Mouse (Mus musculus): ENCODE measurements around the gene Uba52. TPM values are rescaled to one million over a fixed set of nuclear protein-coding genes. Genes with fewer than 3 reads are reported as not detected.

Uba52 gene
- polyA plus RNA-seq, 1 experiment from 2014 or later = 930 TPM

- Histone ChIP-seq H3K4me3 (replicated peaks; ENCODE audit: low read length) (no peak overlapping the region), H3K4me2 (ENCODE audit: low read depth, low read length) (no peak overlapping the region), H3K36me3 (ENCODE audit: control insufficient read depth, insufficient read depth, low read length) (no peaks in the 10 kb centered on the region), H3K9me3 (replicated peaks; ENCODE audit: control insufficient read depth, low read length) (no peaks in the 10 kb centered on the region), H3K9ac (ENCODE audit: low read length) (no peak overlapping the region), H3K4me1 (ENCODE audit: control insufficient read depth, insufficient read depth, low read length) (peaks cover 13% of the 10 kb centered on the region), H3K27me3 (ENCODE audit: control insufficient read depth, insufficient read depth, low read length) (no peaks in the 10 kb centered on the region), H3K27ac (ENCODE audit: low read length) (no peak overlapping the region)
- no peak for ATAC-seq (ENCODE audit: insufficient read depth, low FRiP score)
- WGBS = 87% methylated on average over 4 of the region's 4 CpGs
Observed at GRCm38 (mm10) chr8:70468733-70469132, 41.9 kb downstream of the Uba52 start.

GRCm38 (mm10) chr8:70467907-70468306 is 42.7 kb downstream of the Uba52 start:
- Histone ChIP-seq H3K9me3 (replicated peaks; ENCODE audit: control insufficient read depth, low read length) (no peaks in the 10 kb centered on the region), H3K4me2 (ENCODE audit: low read depth, low read length) (no peak overlapping the region), H3K4me3 (replicated peaks; ENCODE audit: low read length) (no peak overlapping the region), H3K27me3 (ENCODE audit: control insufficient read depth, insufficient read depth, low read length) (no peaks in the 10 kb centered on the region), H3K27ac (ENCODE audit: low read length) (no peak overlapping the region), H3K9ac (ENCODE audit: low read length) (no peak overlapping the region), H3K36me3 (ENCODE audit: control insufficient read depth, insufficient read depth, low read length) (no peaks in the 10 kb centered on the region), H3K4me1 (ENCODE audit: control insufficient read depth, insufficient read depth, low read length) (peaks cover 13% of the 10 kb centered on the region)
- ATAC-seq (ENCODE audit: insufficient read depth, low FRiP score) = no peak
- WGBS = 59% methylated on average over 1 of the region's 1 CpGs

GRCm38 (mm10) chr8:70467229-70467725 is 43.3 kb downstream of the Uba52 start:
- Histone ChIP-seq H3K27me3 (ENCODE audit: control insufficient read depth, insufficient read depth, low read length) (no peaks in the 10 kb centered on the region), H3K27ac (ENCODE audit: low read length) (no peak overlapping the region), H3K4me1 (ENCODE audit: control insufficient read depth, insufficient read depth, low read length) (peaks cover 13% of the 10 kb centered on the region), H3K9ac (ENCODE audit: low read length) (no peak overlapping the region), H3K4me2 (ENCODE audit: low read depth, low read length) (no peak overlapping the region), H3K9me3 (replicated peaks; ENCODE audit: control insufficient read depth, low read length) (no peaks in the 10 kb centered on the region), H3K4me3 (replicated peaks; ENCODE audit: low read length) (no peak overlapping the region), H3K36me3 (ENCODE audit: control insufficient read depth, insufficient read depth, low read length) (no peaks in the 10 kb centered on the region)
- WGBS = 70% methylated on average over 5 of the region's 5 CpGs
- no peak for ATAC-seq (ENCODE audit: insufficient read depth, low FRiP score)

- no peaks in the 10 kb centered on the region for H3K27me3 ChIP-seq (ENCODE audit: control insufficient read depth, insufficient read depth, low read length)
- no peak overlapping the region for H3K4me2 ChIP-seq (ENCODE audit: low read depth, low read length)
- H3K9ac ChIP-seq (ENCODE audit: low read length) = no peak overlapping the region
- H3K9me3 ChIP-seq (replicated peaks; ENCODE audit: control insufficient read depth, low read length) = no peaks in the 10 kb centered on the region
- no peak overlapping the region for H3K4me3 ChIP-seq (replicated peaks; ENCODE audit: low read length)
- no peak overlapping the region for H3K27ac ChIP-seq (ENCODE audit: low read length)
- no peak for ATAC-seq (ENCODE audit: insufficient read depth, low FRiP score)
- WGBS = 66% methylated on average over 11 of the region's 11 CpGs
- no peaks in the 10 kb centered on the region for H3K36me3 ChIP-seq (ENCODE audit: control insufficient read depth, insufficient read depth, low read length)
- H3K4me1 ChIP-seq (ENCODE audit: control insufficient read depth, insufficient read depth, low read length) = peaks cover 13% of the 10 kb centered on the region
Observed at GRCm38 (mm10) chr8:70466771-70467170, 43.8 kb downstream of the Uba52 start.

DNA sequence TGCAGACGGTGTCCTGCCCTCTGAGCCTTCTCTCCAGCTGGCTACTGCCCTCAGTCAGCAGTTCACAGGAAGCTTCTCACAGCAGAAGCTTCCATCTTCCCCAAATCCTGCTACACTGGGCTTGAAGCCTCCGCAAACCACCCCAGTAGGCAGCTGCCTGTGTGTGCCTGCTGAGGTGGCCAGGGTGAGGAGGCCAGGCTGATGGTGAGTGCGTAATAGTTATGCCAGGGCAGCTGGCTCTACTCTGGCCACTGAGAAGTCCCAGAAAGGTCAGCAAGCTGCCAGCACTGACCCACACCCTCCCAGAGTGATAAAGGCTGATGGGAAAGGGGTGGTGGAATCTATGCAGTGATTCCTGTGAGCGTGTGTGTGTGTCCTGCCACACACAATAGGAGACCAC is 44.3 kb downstream of the Uba52 start:
- no peak overlapping the region for H3K4me2 ChIP-seq (ENCODE audit: low read depth, low read length)

DNA sequence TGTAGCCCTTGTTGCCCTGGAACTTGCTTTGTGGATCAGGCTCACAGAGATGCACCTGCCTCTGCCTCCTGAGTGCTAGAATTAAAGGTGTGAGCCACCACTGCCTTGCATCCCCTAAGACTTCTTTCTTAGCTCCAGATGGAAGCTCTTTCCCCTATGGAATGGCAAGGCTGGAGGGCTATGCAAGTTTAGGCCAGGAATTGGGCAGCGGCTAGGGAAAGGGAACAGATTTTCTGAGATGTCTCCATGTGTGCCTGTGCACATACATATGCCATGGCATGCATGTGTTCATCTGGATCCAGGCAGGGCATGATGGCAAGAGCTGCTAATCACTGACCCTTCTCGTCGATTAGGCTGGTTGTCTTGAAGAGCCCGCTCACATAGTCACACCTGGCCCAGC is 44.9 kb downstream of the Uba52 start:
- Histone ChIP-seq H3K27ac (ENCODE audit: low read length) (no peak overlapping the region), H3K9me3 (replicated peaks; ENCODE audit: control insufficient read depth, low read length) (no peaks in the 10 kb centered on the region), H3K27me3 (ENCODE audit: control insufficient read depth, insufficient read depth, low read length) (no peaks in the 10 kb centered on the region), H3K9ac (ENCODE audit: low read length) (no peak overlapping the region), H3K4me3 (replicated peaks; ENCODE audit: low read length) (no peak overlapping the region), H3K36me3 (ENCODE audit: control insufficient read depth, insufficient read depth, low read length) (no peaks in the 10 kb centered on the region), H3K4me2 (ENCODE audit: low read depth, low read length) (no peak overlapping the region), H3K4me1 (ENCODE audit: control insufficient read depth, insufficient read depth, low read length) (peaks cover 13% of the 10 kb centered on the region)
- ATAC-seq (ENCODE audit: insufficient read depth, low FRiP score) = no peak
- 97% methylated on average over 4 of the region's 4 CpGs for WGBS

More for the DNA sequence above, 44.3 kb downstream of the Uba52 start:
- Histone ChIP-seq H3K4me1 (ENCODE audit: control insufficient read depth, insufficient read depth, low read length) (peaks cover 13% of the 10 kb centered on the region), H3K9ac (ENCODE audit: low read length) (no peak overlapping the region), H3K27ac (ENCODE audit: low read length) (no peak overlapping the region), H3K4me3 (replicated peaks; ENCODE audit: low read length) (no peak overlapping the region), H3K27me3 (ENCODE audit: control insufficient read depth, insufficient read depth, low read length) (no peaks in the 10 kb centered on the region), H3K9me3 (replicated peaks; ENCODE audit: control insufficient read depth, low read length) (no peaks in the 10 kb centered on the region), H3K36me3 (ENCODE audit: control insufficient read depth, insufficient read depth, low read length) (no peaks in the 10 kb centered on the region)
- ATAC-seq (ENCODE audit: insufficient read depth, low FRiP score) = no peak
- 91% methylated on average over 4 of the region's 4 CpGs for WGBS

DNA sequence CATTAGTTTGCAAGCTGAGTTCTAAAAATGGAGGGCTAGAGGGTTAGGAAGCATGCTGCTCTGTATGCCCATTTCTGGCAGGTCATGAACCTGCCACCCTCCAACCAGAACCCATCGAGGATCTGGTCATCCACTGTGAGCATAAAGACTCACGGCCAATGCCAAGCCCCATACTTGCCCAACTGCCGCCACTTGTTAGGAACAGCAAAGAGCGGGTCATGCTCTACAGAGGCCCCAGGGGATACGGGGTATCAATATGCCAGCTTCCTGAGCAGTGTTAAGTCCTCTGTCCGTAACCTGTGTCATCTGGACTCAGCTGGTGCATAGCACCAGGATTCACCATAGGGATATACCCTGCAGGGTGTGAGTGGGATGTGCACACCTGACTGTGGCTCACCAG is 46.4 kb downstream of the Uba52 start:
- no peak for ATAC-seq (ENCODE audit: insufficient read depth, low FRiP score)
- 89% methylated on average over 6 of the region's 6 CpGs for WGBS

GRCm38 (mm10) chr8:70463306-70463705 is 47.3 kb downstream of the Uba52 start:
- H3K4me2 ChIP-seq (ENCODE audit: low read depth, low read length) = no peak overlapping the region
- no peaks in the 10 kb centered on the region for H3K9me3 ChIP-seq (replicated peaks; ENCODE audit: control insufficient read depth, low read length)
- H3K27me3 ChIP-seq (ENCODE audit: control insufficient read depth, insufficient read depth, low read length) = no peaks in the 10 kb centered on the region
- H3K9ac ChIP-seq (ENCODE audit: low read length) = no peak overlapping the region
- H3K4me3 ChIP-seq (replicated peaks; ENCODE audit: low read length) = no peak overlapping the region
- WGBS = 84% methylated on average over 4 of the region's 4 CpGs
- no peaks in the 10 kb centered on the region for H3K36me3 ChIP-seq (ENCODE audit: control insufficient read depth, insufficient read depth, low read length)
- no peak overlapping the region for H3K27ac ChIP-seq (ENCODE audit: low read length)
- peaks cover 10% of the 10 kb centered on the region for H3K4me1 ChIP-seq (ENCODE audit: control insufficient read depth, insufficient read depth, low read length)
- ATAC-seq (ENCODE audit: insufficient read depth, low FRiP score) = no peak

More for the DNA sequence above, 46.4 kb downstream of the Uba52 start:
- Histone ChIP-seq H3K27ac (ENCODE audit: low read length) (no peak overlapping the region), H3K4me1 (ENCODE audit: control insufficient read depth, insufficient read depth, low read length) (peaks cover 10% of the 10 kb centered on the region), H3K27me3 (ENCODE audit: control insufficient read depth, insufficient read depth, low read length) (no peaks in the 10 kb centered on the region), H3K4me2 (ENCODE audit: low read depth, low read length) (no peak overlapping the region), H3K4me3 (replicated peaks; ENCODE audit: low read length) (no peak overlapping the region), H3K9me3 (replicated peaks; ENCODE audit: control insufficient read depth, low read length) (no peaks in the 10 kb centered on the region), H3K36me3 (ENCODE audit: control insufficient read depth, insufficient read depth, low read length) (no peaks in the 10 kb centered on the region), H3K9ac (ENCODE audit: low read length) (no peak overlapping the region)

DNA sequence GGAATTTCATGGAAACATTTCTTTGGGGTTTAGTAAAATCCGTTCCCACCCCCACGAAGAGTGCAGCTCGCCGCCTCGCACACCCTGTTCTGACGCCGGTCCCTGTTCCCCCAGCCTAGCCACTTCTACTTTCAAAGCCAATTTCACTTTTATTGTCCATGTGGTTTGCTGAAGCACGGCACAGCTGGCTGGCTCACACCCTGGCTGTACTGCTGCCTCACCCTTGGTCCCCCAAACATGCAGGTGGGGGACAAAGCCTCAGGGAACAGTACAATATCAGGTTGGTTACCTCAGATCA is 48.1 kb downstream of the Uba52 start:
- Histone ChIP-seq H3K9ac (ENCODE audit: low read length) (no peak overlapping the region), H3K4me2 (ENCODE audit: low read depth, low read length) (no peak overlapping the region), H3K36me3 (ENCODE audit: control insufficient read depth, insufficient read depth, low read length) (no peaks in the 10 kb centered on the region), H3K4me3 (replicated peaks; ENCODE audit: low read length) (no peak overlapping the region), H3K27me3 (ENCODE audit: control insufficient read depth, insufficient read depth, low read length) (no peaks in the 10 kb centered on the region), H3K27ac (ENCODE audit: low read length) (no peak overlapping the region), H3K9me3 (replicated peaks; ENCODE audit: control insufficient read depth, low read length) (no peaks in the 10 kb centered on the region), H3K4me1 (ENCODE audit: control insufficient read depth, insufficient read depth, low read length) (peaks cover 5% of the 10 kb centered on the region)
- WGBS = 95% methylated on average over 8 of the region's 8 CpGs
- ATAC-seq (ENCODE audit: insufficient read depth, low FRiP score) = no peak
